In the genomic region with DNA sequence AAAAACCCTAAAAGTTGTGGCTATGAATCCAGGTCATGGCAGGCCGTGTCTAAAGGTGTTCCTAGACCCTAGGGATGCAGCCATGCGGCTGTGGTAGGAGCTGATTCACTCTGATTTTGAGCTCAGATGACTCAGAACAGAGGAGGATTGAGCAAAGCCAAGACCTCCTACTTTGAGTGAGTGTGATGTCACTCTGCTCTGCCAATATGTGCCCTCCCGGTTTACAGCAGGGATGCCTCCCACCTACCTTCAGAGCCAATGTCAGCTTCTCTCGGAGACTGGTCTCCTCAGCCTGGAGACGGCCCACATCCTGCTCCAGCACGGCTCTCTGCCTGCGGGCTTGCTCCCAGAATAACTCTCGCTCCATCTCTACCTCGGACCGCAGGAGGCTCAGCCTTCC, we compare ENCODE assay signal across 13 mouse cellular contexts. TPM values are rescaled to one million over a fixed set of nuclear protein-coding genes. Genes with fewer than 3 reads are reported as not detected.
DNase-seq lines count a peak whose midpoint lies in the region; ATAC-seq lines count a peak whose summit lies in the region.
"Had no signal": no experiment of that assay in that cellular context is flagged by ENCODE, and none has a peak within 500 bp of the region (broad histone marks: within the 10 kb centered on the region; RNA-seq: fewer than 3 reads in every experiment).

No protein-coding gene starts in this region.

- peak; percentile 30 to 59 for DNase-seq in frontal cortex, adult 2 months (ENCODE audit: extremely low spot score in 1 of 2, low spot score in 1 of 2)
- DNase-seq in frontal cortex, postnatal 10 days (ENCODE audit: low spot score in 2 of 2): no peak
- DNase-seq in 416B (ENCODE audit: low read depth): peak; percentile 16
- peak; percentile 7 to 12 for DNase-seq in frontal cortex, postnatal 25 days (ENCODE audit: low spot score in 2 of 2)
- DNase-seq in left cerebral cortex, adult 9 months (ENCODE audit: low spot score in 2 of 2): peak; percentile 15 to 50
- DNase-seq in thymus, adult 18-20 months: no peak
- DNase-seq in heart, adult 11 months: no peak
- DNase-seq: cerebellum, adult 11-12 months; cerebellum, postnatal 36 days; liver, embryonic 13.5 days; lung, postnatal 10 days; thymus, postnatal 14 days had no signal

- ATAC-seq in erythroblast, adult 5-6 weeks (replicated peaks; ENCODE audit: low FRiP score, poor library complexity, severe bottlenecking): no peak

RNA-seq across cellular contexts. Expression of a gene that starts 54.3 kb away (rescaled TPM):
- polyA plus RNA-seq in frontal cortex, adult 2 months (2012; rRNA removed): 1.3 and 1.9 TPM in 2 replicates
- 6.0 and 21.3 TPM in 2 replicates for total RNA-seq in erythroblast, adult 5-6 weeks (2015; ENCODE audit: low replicate concordance)
- total RNA-seq in erythroblast, adult 5-6 weeks (2017; ENCODE audit: low replicate concordance): 21.1 and 23.8 TPM in 2 replicates

RNA-seq across cellular contexts. Expression of a gene that starts 55.0 kb away (rescaled TPM):
- 286 and 297 TPM in 2 replicates for polyA plus RNA-seq in frontal cortex, adult 2 months (2012; rRNA removed)
- 14.6 and 26.1 TPM in 2 replicates for total RNA-seq in erythroblast, adult 5-6 weeks (2015; ENCODE audit: low replicate concordance)
- total RNA-seq in erythroblast, adult 5-6 weeks (2017; ENCODE audit: low replicate concordance): 13.4 and 42.8 TPM in 2 replicates

Comparison
In these comparisons a context has a peak if more than half of its experiments do, and no peak if none do; other contexts are left out.
1. DNase-seq: peak in frontal cortex, adult 2 months (2 of 2), 416B (single experiment), frontal cortex, postnatal 25 days (2 of 2) and left cerebral cortex, adult 9 months (2 of 2); none in frontal cortex, postnatal 10 days (0 of 2), thymus, adult 18-20 months (0 of 2) and heart, adult 11 months (single experiment).